Mouse (Mus musculus): ENCODE measurements at regions not wholly inside any gene's neighbourhood (a gene's known extent, or its start where the extent isn't known, plus 50 kb on each side); places are given as distances from the start of the nearest gene placed in this dataset.
A peak's percentile ranks its signal among the peaks of the same experiment; 100 is the strongest.
"Not testable (repeated sequence)": the region's sequence is repeated elsewhere in the genome, so short reads cannot be mapped to it uniquely, and the experiment has no call there.

GRCm38 (mm10) chr13:86494721-86495120 lies 448.0 kb upstream of the Cox7c start:
- H3K4me3 ChIP-seq (ENCODE audit: low read depth, low read length) = no peak overlapping the region
- H3K9ac ChIP-seq (ENCODE audit: low read depth, low read length) = no peak overlapping the region
- H3K9me3 ChIP-seq (replicated peaks; ENCODE audit: control insufficient read depth, low read length) = no peaks in the 10 kb centered on the region
- 48% methylated on average over 2 of the region's 2 CpGs for WGBS (ENCODE audit: insufficient replicate concordance)
- H3K4me2 ChIP-seq = no peak overlapping the region
- no peaks in the 10 kb centered on the region for H3K36me3 ChIP-seq (ENCODE audit: control insufficient read depth, insufficient read depth, low read length)
- no peak overlapping the region for H3K27ac ChIP-seq (ENCODE audit: low read depth, low read length)
- ATAC-seq (replicated peaks; ENCODE audit: insufficient number of reproducible peaks, low FRiP score, low TSS enrichment) = peak; percentile 18; the same call in 1 of the 2 replicates
- H3K4me1 ChIP-seq (ENCODE audit: control insufficient read depth, insufficient read depth, low read length) = no peaks in the 10 kb centered on the region
- no peaks in the 10 kb centered on the region for H3K27me3 ChIP-seq (ENCODE audit: control insufficient read depth, insufficient read depth, low read length)

- H3K27me3 ChIP-seq (ENCODE audit: control insufficient read depth, insufficient read depth, low read length) = no peaks in the 10 kb centered on the region
- 73% methylated on average over 4 of the region's 4 CpGs for WGBS (ENCODE audit: insufficient replicate concordance)
- H3K36me3 ChIP-seq (ENCODE audit: control insufficient read depth, insufficient read depth, low read length) = no peaks in the 10 kb centered on the region
- H3K4me2 ChIP-seq = no peak overlapping the region
- H3K4me1 ChIP-seq (ENCODE audit: control insufficient read depth, insufficient read depth, low read length) = no peaks in the 10 kb centered on the region
- no peak overlapping the region for H3K27ac ChIP-seq (ENCODE audit: low read depth, low read length)
- no peaks in the 10 kb centered on the region for H3K9me3 ChIP-seq (replicated peaks; ENCODE audit: control insufficient read depth, low read length)
- ATAC-seq (replicated peaks; ENCODE audit: insufficient number of reproducible peaks, low FRiP score, low TSS enrichment) = no peak
- H3K9ac ChIP-seq (ENCODE audit: low read depth, low read length) = no peak overlapping the region
- H3K4me3 ChIP-seq (ENCODE audit: low read depth, low read length) = no peak overlapping the region
Observed at GRCm38 (mm10) chr13:86468752-86469151, 422.0 kb upstream of the Cox7c start.

GRCm38 (mm10) chr13:86422646-86423045 lies 375.9 kb upstream of the Cox7c start:
- Histone ChIP-seq H3K4me2 (no peak overlapping the region), H3K36me3 (ENCODE audit: control insufficient read depth, insufficient read depth, low read length) (no peaks in the 10 kb centered on the region), H3K9ac (ENCODE audit: low read depth, low read length) (no peak overlapping the region), H3K4me3 (ENCODE audit: low read depth, low read length) (no peak overlapping the region), H3K4me1 (ENCODE audit: control insufficient read depth, insufficient read depth, low read length) (no peaks in the 10 kb centered on the region), H3K27me3 (ENCODE audit: control insufficient read depth, insufficient read depth, low read length) (no peaks in the 10 kb centered on the region), H3K9me3 (replicated peaks; ENCODE audit: control insufficient read depth, low read length) (no peaks in the 10 kb centered on the region), H3K27ac (ENCODE audit: low read depth, low read length) (no peak overlapping the region)
- no peak for ATAC-seq (replicated peaks; ENCODE audit: insufficient number of reproducible peaks, low FRiP score, low TSS enrichment)
- WGBS (ENCODE audit: insufficient replicate concordance) = 75% methylated on average over 2 of the region's 2 CpGs

GRCm38 (mm10) chr13:86381363-86381762 lies 334.7 kb upstream of the Cox7c start:
- Histone ChIP-seq H3K9me3 (replicated peaks; ENCODE audit: control insufficient read depth, low read length) (no peaks in the 10 kb centered on the region), H3K4me2 (no peak overlapping the region), H3K36me3 (ENCODE audit: control insufficient read depth, insufficient read depth, low read length) (no peaks in the 10 kb centered on the region), H3K27me3 (ENCODE audit: control insufficient read depth, insufficient read depth, low read length) (no peaks in the 10 kb centered on the region), H3K4me1 (ENCODE audit: control insufficient read depth, insufficient read depth, low read length) (no peaks in the 10 kb centered on the region), H3K27ac (ENCODE audit: low read depth, low read length) (no peak overlapping the region), H3K4me3 (ENCODE audit: low read depth, low read length) (no peak overlapping the region), H3K9ac (ENCODE audit: low read depth, low read length) (no peak overlapping the region)
- no peak for ATAC-seq (replicated peaks; ENCODE audit: insufficient number of reproducible peaks, low FRiP score, low TSS enrichment)
- 84% methylated on average over 3 of the region's 3 CpGs for WGBS (ENCODE audit: insufficient replicate concordance)

- not testable (repeated sequence) for H3K36me3 ChIP-seq (ENCODE audit: control insufficient read depth, insufficient read depth, low read length); H3K4me1 ChIP-seq (ENCODE audit: control insufficient read depth, insufficient read depth, low read length); H3K9me3 ChIP-seq (replicated peaks; ENCODE audit: control insufficient read depth, low read length); H3K27me3 ChIP-seq (ENCODE audit: control insufficient read depth, insufficient read depth, low read length); H3K27ac ChIP-seq (ENCODE audit: low read depth, low read length); ATAC-seq (replicated peaks; ENCODE audit: insufficient number of reproducible peaks, low FRiP score, low TSS enrichment); H3K4me3 ChIP-seq (ENCODE audit: low read depth, low read length); H3K4me2 ChIP-seq; H3K9ac ChIP-seq (ENCODE audit: low read depth, low read length)
- WGBS (ENCODE audit: insufficient replicate concordance) = 63% methylated on average over 7 of the region's 7 CpGs
Observed at GRCm38 (mm10) chr13:86379168-86379567, 332.5 kb upstream of the Cox7c start.

GRCm38 (mm10) chr13:86375836-86376235 lies 329.1 kb upstream of the Cox7c start:
- no peak overlapping the region for H3K4me2 ChIP-seq
- no peaks in the 10 kb centered on the region for H3K4me1 ChIP-seq (ENCODE audit: control insufficient read depth, insufficient read depth, low read length)
- no peak overlapping the region for H3K4me3 ChIP-seq (ENCODE audit: low read depth, low read length)
- no peak for ATAC-seq (replicated peaks; ENCODE audit: insufficient number of reproducible peaks, low FRiP score, low TSS enrichment)
- no peak overlapping the region for H3K27ac ChIP-seq (ENCODE audit: low read depth, low read length)
- H3K9ac ChIP-seq (ENCODE audit: low read depth, low read length) = no peak overlapping the region
- H3K27me3 ChIP-seq (ENCODE audit: control insufficient read depth, insufficient read depth, low read length) = no peaks in the 10 kb centered on the region
- no peaks in the 10 kb centered on the region for H3K36me3 ChIP-seq (ENCODE audit: control insufficient read depth, insufficient read depth, low read length)
- no peaks in the 10 kb centered on the region for H3K9me3 ChIP-seq (replicated peaks; ENCODE audit: control insufficient read depth, low read length)

GRCm38 (mm10) chr13:86345931-86346330 lies 299.2 kb upstream of the Cox7c start:
- Histone ChIP-seq H3K9ac (ENCODE audit: low read depth, low read length) (no peak overlapping the region), H3K9me3 (replicated peaks; ENCODE audit: control insufficient read depth, low read length) (0 out of 2 replicates have a peak, but pooled peaks cover 2% of the 10 kb centered on the region), H3K36me3 (ENCODE audit: control insufficient read depth, insufficient read depth, low read length) (no peaks in the 10 kb centered on the region), H3K4me1 (ENCODE audit: control insufficient read depth, insufficient read depth, low read length) (no peaks in the 10 kb centered on the region), H3K4me2 (no peak overlapping the region), H3K27ac (ENCODE audit: low read depth, low read length) (no peak overlapping the region), H3K4me3 (ENCODE audit: low read depth, low read length) (no peak overlapping the region), H3K27me3 (ENCODE audit: control insufficient read depth, insufficient read depth, low read length) (no peaks in the 10 kb centered on the region)
- 72% methylated on average over 2 of the region's 2 CpGs for WGBS (ENCODE audit: insufficient replicate concordance)
- ATAC-seq (replicated peaks; ENCODE audit: insufficient number of reproducible peaks, low FRiP score, low TSS enrichment) = no peak

- WGBS (ENCODE audit: insufficient replicate concordance) = 83% methylated on average over 2 of the region's 2 CpGs
- Histone ChIP-seq H3K27ac (ENCODE audit: low read depth, low read length) (no peak overlapping the region), H3K27me3 (ENCODE audit: control insufficient read depth, insufficient read depth, low read length) (no peaks in the 10 kb centered on the region), H3K4me2 (no peak overlapping the region), H3K4me3 (ENCODE audit: low read depth, low read length) (no peak overlapping the region), H3K9me3 (replicated peaks; ENCODE audit: control insufficient read depth, low read length) (0 out of 2 replicates have a peak, but pooled peaks cover 2% of the 10 kb centered on the region), H3K4me1 (ENCODE audit: control insufficient read depth, insufficient read depth, low read length) (no peaks in the 10 kb centered on the region), H3K9ac (ENCODE audit: low read depth, low read length) (no peak overlapping the region), H3K36me3 (ENCODE audit: control insufficient read depth, insufficient read depth, low read length) (no peaks in the 10 kb centered on the region)
- no peak for ATAC-seq (replicated peaks; ENCODE audit: insufficient number of reproducible peaks, low FRiP score, low TSS enrichment)
Observed at GRCm38 (mm10) chr13:86344922-86345694, 298.4 kb upstream of the Cox7c start.

GRCm38 (mm10) chr13:86336471-86336870 lies 289.8 kb upstream of the Cox7c start:
- Histone ChIP-seq H3K27me3 (ENCODE audit: control insufficient read depth, insufficient read depth, low read length) (no peaks in the 10 kb centered on the region), H3K4me1 (ENCODE audit: control insufficient read depth, insufficient read depth, low read length) (no peaks in the 10 kb centered on the region), H3K36me3 (ENCODE audit: control insufficient read depth, insufficient read depth, low read length) (no peaks in the 10 kb centered on the region), H3K27ac (ENCODE audit: low read depth, low read length) (no peak overlapping the region), H3K4me2 (no peak overlapping the region), H3K4me3 (ENCODE audit: low read depth, low read length) (no peak overlapping the region), H3K9ac (ENCODE audit: low read depth, low read length) (no peak overlapping the region), H3K9me3 (replicated peaks; ENCODE audit: control insufficient read depth, low read length) (no peaks in the 10 kb centered on the region)
- no peak for ATAC-seq (replicated peaks; ENCODE audit: insufficient number of reproducible peaks, low FRiP score, low TSS enrichment)
- 74% methylated on average over 3 of the region's 3 CpGs for WGBS (ENCODE audit: insufficient replicate concordance)
